Mouse (Mus musculus) stomach, embryonic 16.5 days (tissue): Measurements from ENCODE around the gene Ficd. TPM values are rescaled to one million over a fixed set of nuclear protein-coding genes. Genes with fewer than 3 reads are reported as not detected.

ENCODE experiments used
- ATAC-seq: fragments of 200-750 bp; cut with Nextera tagmentation; 2 replicates; pipeline ENCODE4 v1.8.0; 2017; ENCODE audit warnings: moderate number of reproducible peaks, moderate TSS enrichment; ENCODE audit not compliant: insufficient read depth, low FRiP score
- H3K27ac ChIP-seq: fragments of 300-500 bp; sonication (generic); 2 replicates; pipeline ENCODE4 v1.5.1; 2014; ENCODE audit warnings: low read length
- H3K27me3 ChIP-seq: fragments of 300-500 bp; sonication (generic); 2 replicates; pipeline ENCODE4 v1.6.1; 2014; ENCODE audit warnings: low read length, control low read depth, mixed read lengths; ENCODE audit not compliant: control insufficient read depth, insufficient read depth
- H3K36me3 ChIP-seq: fragments of 300-500 bp; sonication (generic); 2 replicates; pipeline ENCODE4 v1.6.1; 2014; ENCODE audit warnings: low read length; ENCODE audit not compliant: control insufficient read depth, insufficient read depth
- H3K4me1 ChIP-seq: fragments of 300-500 bp; sonication (generic); 2 replicates; pipeline ENCODE4 v1.6.1; 2014; ENCODE audit warnings: low read length, control low read depth, mixed read lengths; ENCODE audit not compliant: control insufficient read depth, insufficient read depth
- H3K4me2 ChIP-seq: fragments of 300-500 bp; sonication (generic); 2 replicates; pipeline ENCODE4 v1.6.1; 2014; ENCODE audit warnings: low read depth, low read length, mixed read lengths
- H3K4me3 ChIP-seq: fragments of 300-500 bp; sonication (generic); replicated peaks from 2 replicates; pipeline ENCODE4 v1.5.1; 2014; ENCODE audit warnings: mild to moderate bottlenecking, low read length
- H3K9ac ChIP-seq: fragments of 300-500 bp; sonication (generic); 2 replicates; pipeline ENCODE4 v1.6.1; 2014; ENCODE audit warnings: low read length
- H3K9me3 ChIP-seq: fragments of 300-500 bp; sonication (generic); replicated peaks from 2 replicates; pipeline ENCODE4 v1.6.1; 2016; ENCODE audit warnings: low read length, control low read depth; ENCODE audit not compliant: control insufficient read depth
- WGBS: fragments of 180-500 bp; shearing (Covaris S2); extraction: QIAGEN DNeasy Blood & Tissue Kit; methylation state at CpG from one replicate; pipeline ENCODE4 v1.1.7; 2014; 5-methylcytosine and 5-hydroxymethylcytosine counted together
- polyA plus RNA-seq: library from polyadenylated mRNA; unstranded; fragments of >200 nt; fragmentation: Nextera tagmentation; extraction: Ambion mirVana; gene quantifications from 2 replicates; pipeline ENCODE4 v1.2.1, GENCODE M21; 2015

Gene Ficd
- polyA plus RNA-seq, 1 experiment from 2014 or later: 7.0 TPM

DNA sequence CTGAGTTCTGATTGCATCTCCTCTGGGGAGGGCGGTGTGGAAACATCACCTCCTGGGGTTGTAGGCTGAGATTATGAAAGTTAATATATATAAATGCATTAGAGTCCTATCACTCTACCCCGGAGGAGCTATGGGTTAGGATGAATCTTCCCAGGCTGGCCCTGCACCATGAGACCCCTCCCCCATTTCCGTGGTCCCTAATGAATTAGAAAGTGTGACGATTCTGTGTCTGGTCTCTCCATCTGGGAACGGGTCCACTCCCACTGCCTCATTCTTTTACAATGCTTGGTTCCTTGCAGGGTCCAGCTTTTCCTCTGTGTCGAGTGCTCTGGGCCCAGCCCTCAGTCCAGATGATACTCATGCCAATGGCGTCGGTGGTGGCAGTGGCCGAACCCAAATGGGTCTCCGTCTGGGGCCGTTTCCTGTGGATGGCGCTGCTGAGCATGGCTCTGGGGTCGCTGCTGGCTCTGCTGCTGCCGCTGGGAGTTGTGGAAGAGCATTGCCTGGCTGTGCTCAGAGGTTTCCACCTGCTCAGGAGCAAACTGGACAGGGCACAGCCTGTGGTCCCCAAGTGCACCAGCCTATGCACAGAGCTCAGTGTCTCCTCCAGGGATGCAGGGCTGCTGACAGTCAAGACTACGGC, 1.0 kb downstream of the Ficd start:
- ATAC-seq: no peak

DNA sequence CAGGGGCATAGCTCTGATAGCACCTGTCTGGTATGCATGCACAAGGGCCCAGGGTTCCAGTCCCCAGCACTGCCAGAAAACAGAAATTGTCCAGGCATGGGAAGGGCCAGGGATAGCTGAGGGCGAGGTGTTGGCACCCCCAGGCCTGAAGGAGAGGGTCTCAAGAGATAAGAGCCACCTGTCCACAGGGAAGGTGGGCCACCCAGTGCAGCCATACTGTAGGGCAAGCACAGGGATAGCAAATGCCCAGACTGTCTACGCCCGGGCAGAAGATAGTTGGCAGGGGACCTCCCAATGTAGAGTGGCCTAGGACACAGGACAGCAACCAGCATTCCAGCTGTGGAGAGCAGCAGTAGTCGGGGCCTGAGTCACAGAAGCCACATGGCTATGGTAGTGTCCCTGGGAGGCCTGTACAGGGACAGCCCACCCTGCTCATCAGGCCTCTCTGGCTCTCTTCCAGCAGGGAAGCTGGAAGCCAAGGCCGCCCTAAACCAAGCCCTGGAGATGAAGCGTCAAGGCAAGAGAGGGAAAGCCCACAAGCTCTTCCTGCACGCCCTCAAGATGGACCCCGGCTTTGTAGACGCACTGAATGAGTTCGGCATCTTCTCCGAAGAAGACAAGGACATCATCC, 2.1 kb downstream of the Ficd start:
- Histone ChIP-seq H3K4me3 (no peak overlapping the region), H3K27ac (no peak overlapping the region), H3K4me1 (peaks cover 14% of the 10 kb centered on the region), H3K4me2 (no peak overlapping the region), H3K27me3 (no peaks in the 10 kb centered on the region), H3K36me3 (peaks cover 12% of the 10 kb centered on the region), H3K9me3 (no peaks in the 10 kb centered on the region), H3K9ac (no peak overlapping the region)
- no peak for ATAC-seq
- 87% methylated on average over 11 of the region's 11 CpGs for WGBS

More for the DNA sequence above, 1.0 kb downstream of the Ficd start:
- peak overlapping the region; percentile 71 for H3K4me3 ChIP-seq
- H3K9me3 ChIP-seq: no peaks in the 10 kb centered on the region
- peak overlapping the region; percentile 57 for H3K4me2 ChIP-seq
- peaks cover 9% of the 10 kb centered on the region for H3K36me3 ChIP-seq
- no peaks in the 10 kb centered on the region for H3K27me3 ChIP-seq
- peak overlapping the region; percentile 95; the same call in 1 of the 2 replicates for H3K27ac ChIP-seq
- peak overlapping the region; percentile 78 for H3K9ac ChIP-seq
- WGBS: 39% methylated on average over 15 of the region's 15 CpGs
- peaks cover 14% of the 10 kb centered on the region for H3K4me1 ChIP-seq

DNA sequence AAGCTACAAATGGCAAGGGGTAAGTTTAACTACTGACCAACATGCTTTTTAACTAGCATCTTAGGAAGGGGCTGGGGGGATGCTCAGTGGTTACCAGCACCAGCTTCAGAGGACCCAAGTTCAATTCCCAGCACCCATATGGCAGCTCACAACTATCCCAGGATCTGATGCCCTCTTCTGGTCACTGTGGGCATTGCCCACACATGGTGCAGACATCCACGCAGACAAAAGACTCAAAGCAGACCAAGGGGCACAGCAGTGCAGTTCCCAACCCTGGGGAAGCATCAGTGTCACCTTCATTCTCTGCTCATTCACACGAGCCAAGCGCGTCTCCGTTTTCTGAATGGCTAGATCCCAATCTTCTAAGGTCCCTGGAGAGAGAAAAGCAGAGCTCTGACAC, 12.0 kb downstream of the Ficd start:
- Histone ChIP-seq H3K36me3 (peaks cover 72% of the 10 kb centered on the region), H3K4me1 (no peaks in the 10 kb centered on the region), H3K9me3 (no peaks in the 10 kb centered on the region), H3K27ac (no peak overlapping the region), H3K9ac (no peak overlapping the region), H3K27me3 (no peaks in the 10 kb centered on the region), H3K4me3 (no peak overlapping the region), H3K4me2 (no peak overlapping the region)
- WGBS: 90% methylated on average over 5 of the region's 5 CpGs
- no peak for ATAC-seq

DNA sequence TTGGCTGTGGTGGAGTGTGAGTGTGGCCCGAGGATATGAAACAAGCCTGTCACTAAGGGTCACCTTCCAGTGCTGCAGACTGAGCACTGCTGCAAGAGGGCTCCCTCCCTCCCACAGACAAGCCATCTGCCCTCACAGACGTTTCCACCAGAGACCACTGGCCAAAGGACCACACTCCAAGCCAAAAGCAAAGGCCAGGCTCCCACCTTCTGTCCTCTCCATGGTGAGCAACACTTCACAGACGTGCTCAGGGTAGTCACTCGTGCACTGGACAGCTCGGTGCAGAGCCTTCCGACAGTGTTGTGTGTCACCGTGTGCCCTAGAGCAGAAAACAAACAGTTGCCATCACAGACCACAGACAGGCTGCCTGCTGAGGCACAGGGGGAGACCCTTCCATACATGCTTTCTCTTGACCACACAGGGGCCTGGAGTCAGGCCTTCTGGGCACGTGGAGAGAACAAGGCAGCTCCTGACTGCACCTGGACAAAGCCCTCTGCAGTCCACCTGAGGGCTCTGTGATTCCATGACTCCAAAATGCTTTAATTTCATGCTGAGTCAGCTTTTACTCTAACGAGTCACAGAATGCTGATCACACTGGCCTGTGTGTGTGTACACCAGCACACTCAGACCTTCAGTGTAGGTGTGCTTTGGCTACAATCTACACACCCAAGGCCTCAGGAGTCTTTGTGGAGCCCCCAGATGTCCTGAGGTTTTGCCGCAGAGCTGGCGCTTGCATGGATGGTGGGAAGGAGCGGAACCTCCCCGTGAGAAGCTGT, 13.1 kb downstream of the Ficd start:
- Histone ChIP-seq H3K4me3 (no peak overlapping the region), H3K27ac (no peak overlapping the region), H3K27me3 (no peaks in the 10 kb centered on the region), H3K9ac (no peak overlapping the region), H3K4me1 (no peaks in the 10 kb centered on the region), H3K36me3 (peaks cover 66% of the 10 kb centered on the region), H3K4me2 (no peak overlapping the region), H3K9me3 (no peaks in the 10 kb centered on the region)
- ATAC-seq: no peak
- 92% methylated on average over 13 of the region's 13 CpGs for WGBS

DNA sequence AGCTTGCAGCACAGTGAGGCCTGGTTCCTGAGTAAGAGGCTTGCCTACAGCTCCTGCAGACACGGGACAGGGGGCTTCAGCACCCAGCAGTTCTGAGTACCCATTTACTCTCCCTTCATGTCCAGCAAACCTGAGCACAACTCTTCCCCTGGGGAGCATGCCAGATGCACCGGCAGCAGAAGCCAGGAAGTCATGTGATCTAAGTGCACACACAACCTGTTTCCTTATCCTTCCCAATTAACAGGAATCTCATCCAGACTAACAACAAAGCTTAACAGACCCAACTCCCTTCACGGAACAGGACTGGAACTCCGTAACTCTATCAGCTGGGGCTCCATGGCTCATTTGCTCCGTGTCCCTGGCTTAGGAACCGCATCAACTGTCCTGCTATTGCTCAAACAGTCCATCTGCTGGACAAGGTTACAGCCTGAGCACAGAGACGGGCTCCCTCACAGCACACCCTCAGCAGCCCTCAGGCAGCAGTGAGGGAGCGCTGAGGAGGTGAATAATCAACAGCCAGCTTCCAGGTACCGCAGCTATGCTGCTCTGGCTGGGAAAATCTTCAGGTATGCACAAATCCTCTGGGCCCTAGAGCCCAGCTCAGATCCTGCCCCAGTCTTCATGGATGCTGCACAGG, 16.0 kb downstream of the Ficd start:
- 83% methylated on average over 9 of the region's 9 CpGs for WGBS
- Histone ChIP-seq H3K9me3 (no peaks in the 10 kb centered on the region), H3K9ac (no peak overlapping the region), H3K27me3 (no peaks in the 10 kb centered on the region), H3K27ac (no peak overlapping the region), H3K4me3 (no peak overlapping the region), H3K4me1 (no peaks in the 10 kb centered on the region), H3K4me2 (no peak overlapping the region), H3K36me3 (peaks cover 56% of the 10 kb centered on the region)
- ATAC-seq: no peak

DNA sequence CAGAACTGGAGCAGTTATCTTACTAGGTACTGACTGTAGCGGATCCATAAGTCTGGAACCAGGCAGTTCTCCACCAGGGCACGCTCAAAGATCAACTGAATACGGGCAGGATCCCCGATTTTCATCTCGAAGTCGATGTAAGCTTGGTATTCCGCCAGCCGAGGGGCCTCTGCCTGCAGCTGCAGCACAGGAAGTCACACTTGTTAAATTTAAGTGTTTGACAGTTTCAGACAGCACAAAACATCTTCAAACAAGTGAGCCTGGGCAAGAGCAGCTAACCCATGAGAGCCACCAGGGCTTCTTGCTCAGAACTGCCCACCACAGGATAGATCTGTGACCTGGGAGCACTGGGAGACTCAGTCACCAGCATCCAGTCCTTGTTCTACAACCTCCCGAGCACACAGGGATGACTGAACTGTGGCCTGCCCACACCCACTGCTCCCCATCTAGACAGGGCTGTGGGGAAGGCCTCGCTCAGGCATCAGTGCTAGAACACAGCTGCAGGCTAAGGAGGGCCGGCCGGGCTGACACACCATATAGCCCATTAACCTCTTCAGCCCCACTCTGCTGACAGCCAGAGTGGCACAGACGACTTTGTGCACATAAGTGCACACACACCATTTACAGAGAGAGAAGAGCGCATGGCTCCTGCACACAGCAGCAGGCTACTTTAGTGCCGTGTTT, 19.9 kb downstream of the Ficd start:
- H3K27me3 ChIP-seq: no peaks in the 10 kb centered on the region
- H3K4me2 ChIP-seq: no peak overlapping the region
- 87% methylated on average over 15 of the region's 15 CpGs for WGBS
- no peak overlapping the region for H3K27ac ChIP-seq
- H3K4me3 ChIP-seq: no peak overlapping the region
- H3K4me1 ChIP-seq: no peaks in the 10 kb centered on the region
- H3K9ac ChIP-seq: no peak overlapping the region
- H3K36me3 ChIP-seq: peaks cover 46% of the 10 kb centered on the region
- no peak for ATAC-seq
- H3K9me3 ChIP-seq: no peaks in the 10 kb centered on the region

DNA sequence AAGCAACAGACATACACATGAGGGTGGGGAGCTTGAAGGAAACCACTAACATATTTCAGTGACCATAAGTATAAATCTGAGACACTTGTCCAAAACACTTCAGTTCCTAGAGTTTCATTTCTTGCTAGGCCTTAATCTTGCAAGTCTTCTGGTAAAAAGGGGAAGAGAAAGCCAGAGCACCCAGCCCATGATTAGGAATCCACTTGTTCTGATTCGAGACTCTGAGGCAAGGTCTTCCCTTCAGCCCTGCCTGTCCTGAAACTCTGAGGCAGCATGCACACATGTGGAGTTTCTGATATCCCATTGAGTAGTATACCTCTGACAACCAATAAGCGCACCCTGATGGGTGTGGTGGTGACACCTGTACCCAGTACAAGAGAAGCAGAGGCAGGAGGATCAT, 26.0 kb downstream of the Ficd start:
- Histone ChIP-seq H3K4me3 (no peak overlapping the region), H3K9ac (no peak overlapping the region), H3K4me1 (no peaks in the 10 kb centered on the region), H3K36me3 (peaks cover 25% of the 10 kb centered on the region), H3K27ac (no peak overlapping the region), H3K27me3 (no peaks in the 10 kb centered on the region), H3K4me2 (no peak overlapping the region), H3K9me3 (no peaks in the 10 kb centered on the region)
- ATAC-seq: no peak
- WGBS: 92% methylated on average over 2 of the region's 2 CpGs

DNA sequence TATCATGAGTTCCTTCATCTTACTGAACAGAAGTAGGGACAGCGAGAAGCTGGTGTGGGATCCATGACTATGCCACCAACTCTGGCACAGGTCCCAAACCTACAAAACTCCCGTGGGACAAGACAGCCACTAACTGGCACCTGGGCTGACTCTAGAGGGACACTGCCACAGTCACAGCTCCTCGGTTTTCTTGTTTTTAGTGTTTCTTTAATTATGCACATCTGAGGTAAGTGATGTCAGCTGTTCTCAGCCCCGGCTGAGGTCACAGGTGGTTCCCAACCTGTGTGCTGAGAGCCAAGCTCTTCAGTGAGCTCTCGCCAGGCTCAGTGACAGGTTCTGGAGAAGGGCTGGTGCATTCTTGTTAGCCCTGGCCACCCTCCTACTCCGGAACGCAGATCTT, 28.8 kb downstream of the Ficd start:
- WGBS: 91% methylated on average over 7 of the region's 7 CpGs
- H3K9ac ChIP-seq: no peak overlapping the region
- no peak overlapping the region for H3K4me3 ChIP-seq
- no peak overlapping the region for H3K27ac ChIP-seq
- H3K4me2 ChIP-seq: no peak overlapping the region
- no peaks in the 10 kb centered on the region for H3K27me3 ChIP-seq
- no peaks in the 10 kb centered on the region for H3K4me1 ChIP-seq
- H3K36me3 ChIP-seq: peaks cover 10% of the 10 kb centered on the region
- no peaks in the 10 kb centered on the region for H3K9me3 ChIP-seq
- no peak for ATAC-seq
